Mouse (Mus musculus) lung, adult 2 months (tissue): ENCODE results near the gene Sergef. TPM values are rescaled to one million over a fixed set of nuclear protein-coding genes. Genes with fewer than 3 reads are reported as not detected.
A peak's percentile ranks its signal among the peaks of the same experiment; 100 is the strongest.
"Not testable (repeated sequence)": the region's sequence is repeated elsewhere in the genome, so short reads cannot be mapped to it uniquely, and the experiment has no call there.

Experiments
- DNase-seq: peaks from one replicate; pipeline ENCODE4 v3.0.0; 2022
- H3K4me1 ChIP-seq: fragments of 200-500 bp; 2 replicates; pipeline ENCODE4 v1.6.1; 2011; ENCODE audit warnings: low read length; ENCODE audit not compliant: control insufficient read depth, insufficient read depth
- H3K4me3 ChIP-seq: fragments of 200-500 bp; replicated peaks from 2 replicates; pipeline ENCODE3; 2011; ENCODE audit warnings: low read depth, mild to moderate bottlenecking, control low read depth, low read length; ENCODE audit errors: extremely low read depth
- CTCF ChIP-seq: fragments of 200-500 bp; IDR thresholded peaks from 2 replicates; pipeline ENCODE4 v1.5.1; 2011; ENCODE audit warnings: mild to moderate bottlenecking, low read length, control low read depth; ENCODE audit not compliant: insufficient read depth
- POLR2A ChIP-seq: fragments of 200-500 bp; IDR thresholded peaks from 2 replicates; pipeline ENCODE4 v1.6.1; 2011; ENCODE audit warnings: low read depth, mild to moderate bottlenecking, control low read depth, low read length, borderline replicate concordance; ENCODE audit errors: extremely low read depth
- WGBS: fragments of 180-500 bp; shearing (Covaris S2); methylation state at CpG from one replicate; pipeline ENCODE4 v1.1.7; 2018; 5-methylcytosine and 5-hydroxymethylcytosine counted together
- polyA plus RNA-seq: library from polyadenylated mRNA; depleted of rRNA; stranded (reverse); fragments of >200 nt; gene quantifications from 2 replicates; pipeline ENCODE4 v1.2.3, GENCODE M21; 2012; rRNA removed

Gene Sergef
- 7.2 and 9.5 TPM in 2 replicates for polyA plus RNA-seq

DNA sequence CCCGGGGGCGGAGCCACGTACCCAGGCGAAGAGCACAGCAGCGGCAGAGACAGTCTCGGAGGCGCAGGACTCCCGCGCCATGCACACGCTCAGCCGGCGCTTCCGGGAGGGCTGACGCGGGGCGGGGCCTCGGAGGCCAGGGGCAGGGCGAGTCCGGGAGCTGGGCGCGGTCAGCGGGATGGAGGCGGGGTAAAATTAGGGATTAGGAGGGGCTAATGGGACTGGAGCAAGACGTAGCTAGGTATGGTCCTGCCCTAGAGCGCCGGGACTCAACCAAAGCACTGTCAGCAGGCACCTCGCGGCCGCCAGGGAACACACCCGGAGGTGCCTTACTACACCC, at the start of gene Sergef:
Gene Sergef (minus strand): TSS at position 116 of the 340 bp plus-strand sequence.
- DNase-seq, result peak; percentile 91
- WGBS, result under 1% methylated on average over 30 of the region's 30 CpGs
- Histone ChIP-seq H3K4me1 (peaks cover 6% of the 10 kb centered on the region), H3K4me3 (peak within 1 kb of the TSS; percentile 62)
- TF ChIP-seq POLR2A (peak; percentile 55; the same call in 1 of the 2 replicates), CTCF (no peak)

DNA sequence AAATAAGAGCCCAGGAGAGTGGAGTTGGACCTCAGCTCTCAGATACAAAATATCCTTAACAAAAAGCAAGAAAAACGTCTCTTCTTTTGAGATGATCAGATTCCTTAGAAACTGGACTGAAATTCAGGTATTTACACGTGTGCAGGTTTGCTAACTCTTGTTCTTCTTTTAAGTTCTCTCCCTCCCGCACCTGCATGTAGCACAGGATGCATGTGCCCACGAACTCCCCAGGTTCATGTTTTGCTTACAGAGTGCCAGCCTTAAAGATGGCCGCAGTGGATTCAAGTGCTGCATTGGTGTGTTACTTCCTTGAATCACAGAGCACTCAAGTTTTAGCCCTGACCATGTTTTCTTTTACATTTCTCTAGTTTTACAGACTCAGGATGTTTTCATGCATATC, 47.2 kb upstream of the Sergef start:
- 81% methylated on average over 5 of the region's 5 CpGs for WGBS
- Histone ChIP-seq H3K4me1 (no peaks in the 10 kb centered on the region), H3K4me3 (no peak overlapping the region)
- TF ChIP-seq CTCF, result no peak
- no peak for DNase-seq

DNA sequence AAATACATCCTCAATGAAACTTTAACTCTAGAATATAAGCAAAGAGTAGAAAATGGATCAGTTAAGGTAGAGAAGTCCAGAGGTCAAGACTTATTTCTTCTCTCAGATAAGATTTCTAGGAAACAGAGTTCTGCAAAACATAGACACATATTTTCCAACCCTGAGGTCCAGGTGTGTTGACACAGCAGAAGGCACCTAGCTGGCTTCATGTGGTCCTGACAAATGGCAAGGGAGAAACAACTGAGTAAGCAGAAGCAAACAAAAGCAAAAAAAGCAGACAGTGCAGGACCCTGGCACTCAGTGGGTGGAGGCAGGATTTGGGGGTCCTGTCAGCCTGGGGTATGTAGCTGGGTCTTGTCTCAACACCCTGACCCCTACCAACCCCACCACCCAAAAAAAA, 41.1 kb upstream of the Sergef start:
- H3K4me3 ChIP-seq, result no peak overlapping the region
- no peak for DNase-seq
- TF ChIP-seq POLR2A, result no peak
- no peak for TF ChIP-seq CTCF
- no peaks in the 10 kb centered on the region for H3K4me1 ChIP-seq

DNA sequence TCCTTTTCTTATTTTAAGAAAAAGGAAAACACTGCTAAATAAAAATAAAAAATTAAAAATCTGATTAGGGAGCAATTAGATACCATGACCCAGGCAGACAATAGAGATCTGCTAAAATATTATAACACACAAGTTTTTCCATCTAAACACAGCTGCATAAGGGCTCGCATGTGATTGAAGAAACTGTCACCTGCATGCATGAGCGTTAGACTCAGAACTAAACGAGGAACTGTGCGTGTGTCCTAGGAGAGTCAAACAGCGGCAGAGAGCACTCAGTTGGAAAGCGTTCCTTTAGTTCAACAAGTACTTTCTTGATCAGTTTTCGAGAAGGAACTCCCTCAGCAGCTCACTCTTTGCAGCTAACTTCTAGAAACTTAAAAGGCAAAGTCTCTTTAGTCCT, 39.4 kb upstream of the Sergef start:
- WGBS, result 75% methylated on average over 7 of the region's 7 CpGs
- not testable (repeated sequence) for H3K4me3 ChIP-seq, H3K4me1 ChIP-seq, DNase-seq

DNA sequence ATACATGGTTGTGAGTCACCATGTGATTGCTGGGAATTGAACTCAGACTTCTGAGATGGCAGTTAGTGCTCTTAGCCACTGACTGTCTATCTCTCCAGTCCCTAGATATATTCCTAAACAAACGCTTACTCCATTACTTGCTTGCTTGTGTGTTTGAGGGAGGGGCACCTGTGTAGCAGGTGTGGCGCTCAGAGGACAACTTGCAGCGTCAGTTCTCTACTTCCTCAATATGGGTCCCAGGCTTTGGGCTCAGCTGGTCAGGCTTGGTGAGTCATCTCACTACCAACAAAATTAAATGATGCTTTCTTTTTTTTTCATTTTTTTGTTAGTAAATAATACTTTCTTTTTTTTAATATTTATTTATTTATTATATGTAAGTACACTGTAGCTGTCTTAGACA, 38.8 kb upstream of the Sergef start:
- H3K4me1 ChIP-seq, result no peaks in the 10 kb centered on the region
- no peak for DNase-seq
- WGBS, result 72% methylated on average over 3 of the region's 3 CpGs
- no peak overlapping the region for H3K4me3 ChIP-seq
- TF ChIP-seq CTCF (no peak), POLR2A (no peak)

DNA sequence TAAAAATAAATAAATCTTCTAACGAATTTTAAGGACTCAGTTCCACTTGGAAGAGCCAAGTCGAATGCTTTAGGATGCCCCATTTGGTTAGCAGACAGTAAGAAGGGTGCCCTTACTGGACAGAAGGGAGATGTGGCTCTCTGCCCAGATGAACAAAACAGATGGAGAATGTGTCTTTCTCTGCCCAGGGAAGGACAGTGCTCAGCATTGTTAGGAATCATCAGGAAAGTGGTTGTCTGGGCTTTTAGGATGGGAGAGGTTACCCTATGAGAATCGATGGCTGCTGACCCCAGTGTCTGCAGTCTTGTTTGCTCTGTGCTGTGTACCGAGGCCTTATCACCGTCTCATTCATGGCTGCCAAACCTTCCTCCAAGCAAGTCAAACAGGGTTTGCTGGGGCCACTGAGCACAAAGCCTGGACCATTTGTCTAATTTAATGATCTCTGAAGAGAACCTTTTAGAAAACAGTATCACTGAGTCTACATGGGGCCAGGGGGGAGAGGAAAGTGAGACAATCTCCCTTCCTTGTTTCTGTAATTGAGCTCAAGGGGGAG, 37.3 kb upstream of the Sergef start:
- Histone ChIP-seq H3K4me1 (no peaks in the 10 kb centered on the region), H3K4me3 (no peak overlapping the region)
- WGBS, result 47% methylated on average over 5 of the region's 5 CpGs
- no peak for DNase-seq
- TF ChIP-seq POLR2A (no peak), CTCF (no peak)

DNA sequence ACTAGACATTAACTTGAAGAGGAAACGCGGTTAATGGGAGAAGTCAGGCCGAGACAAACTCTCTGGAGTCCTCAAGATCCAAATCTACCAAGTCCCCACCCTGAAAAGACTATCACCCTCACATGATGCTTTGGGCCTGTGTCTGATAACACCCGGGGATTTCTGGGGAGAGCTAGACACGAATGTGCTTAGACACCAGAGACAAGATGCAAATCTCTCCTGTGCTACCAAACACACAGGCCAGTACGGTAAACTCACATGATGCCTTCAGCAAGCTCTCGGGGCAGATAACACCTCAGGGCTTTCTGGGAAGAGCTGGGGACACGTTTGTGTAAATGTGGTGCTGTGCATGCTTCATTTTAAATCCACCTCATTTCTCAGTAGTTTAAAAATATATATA, 36.3 kb upstream of the Sergef start:
- no peak for DNase-seq
- Histone ChIP-seq H3K4me1 (no peaks in the 10 kb centered on the region), H3K4me3 (no peak overlapping the region)
- TF ChIP-seq CTCF (no peak), POLR2A (no peak)
- WGBS, result 84% methylated on average over 8 of the region's 8 CpGs

DNA sequence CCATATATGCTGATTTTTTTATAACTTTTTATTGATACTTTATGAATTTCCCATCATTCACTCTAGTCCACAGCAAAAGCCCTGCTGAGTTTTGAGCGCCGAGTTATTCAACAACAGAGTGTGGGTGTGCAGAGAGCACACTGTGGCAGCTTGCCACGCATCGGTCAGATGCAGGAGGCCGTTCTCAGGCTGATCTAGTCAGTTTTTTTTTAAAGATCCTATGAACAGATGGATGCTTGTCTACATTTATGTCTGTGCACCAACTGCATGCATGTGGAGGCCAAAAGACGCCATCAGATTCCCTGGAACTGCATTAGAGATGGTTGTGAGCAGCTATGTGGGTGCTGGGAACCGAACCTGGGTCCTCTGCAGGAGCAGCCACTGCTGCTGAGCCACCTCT, 35.5 kb upstream of the Sergef start:
- no peak for TF ChIP-seq POLR2A
- no peak for TF ChIP-seq CTCF
- WGBS, result 90% methylated on average over 7 of the region's 7 CpGs
- Histone ChIP-seq H3K4me3 (no peak overlapping the region), H3K4me1 (no peaks in the 10 kb centered on the region)
- no peak for DNase-seq

DNA sequence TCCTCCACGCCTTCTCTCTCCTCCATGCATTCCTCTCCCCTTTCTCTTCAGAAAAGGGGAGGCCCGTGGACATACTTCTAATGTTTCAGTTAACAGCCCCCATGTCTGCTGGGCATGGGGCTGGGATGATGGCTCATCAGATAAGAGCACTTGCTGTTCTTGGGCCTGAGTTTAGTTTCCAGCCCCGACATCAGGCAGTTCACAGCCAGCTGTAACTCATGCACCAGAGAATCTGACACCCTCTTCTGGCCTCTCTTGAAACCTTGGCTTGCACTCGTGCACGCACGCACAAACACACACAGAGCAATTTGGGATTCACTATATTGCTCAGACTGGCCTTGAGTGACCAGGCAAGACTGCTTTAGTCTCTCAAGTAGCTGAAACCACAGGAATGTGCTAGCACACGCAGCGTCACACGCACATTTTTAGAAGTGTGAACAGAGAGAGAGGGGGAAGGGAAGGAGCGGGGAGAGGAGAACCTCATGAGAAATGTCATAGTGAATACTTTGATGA, 32.6 kb upstream of the Sergef start, which contains the start of gene Tph1:
Gene Tph1 (minus strand): TSS at position 378 of the 513 bp plus-strand sequence.
- Histone ChIP-seq H3K4me1 (no peaks in the 10 kb centered on the region), H3K4me3 (no peak within 1 kb of the TSS)
- no peak for TF ChIP-seq POLR2A
- TF ChIP-seq CTCF, result no peak
- WGBS, result 30% methylated on average over 10 of the region's 10 CpGs
- no peak for DNase-seq

DNA sequence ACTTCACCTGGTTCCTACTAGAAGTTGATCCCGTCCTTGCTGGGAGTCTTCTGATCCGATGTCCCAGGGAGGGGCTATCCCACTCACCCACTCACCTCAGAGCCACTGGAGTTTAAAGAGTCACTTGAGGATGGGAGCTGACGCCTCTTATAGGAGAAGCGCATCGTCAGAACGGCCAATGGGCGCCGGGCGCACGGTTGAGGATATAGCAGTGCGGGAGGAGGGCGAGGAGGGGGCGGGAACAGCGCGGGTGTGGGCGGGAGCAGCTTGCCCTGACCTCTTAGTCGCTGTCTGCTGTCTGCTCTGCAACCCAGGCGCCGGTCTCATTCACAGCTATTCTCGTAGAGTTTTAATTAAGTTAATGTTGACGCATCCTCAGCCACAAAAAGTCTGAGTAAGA, 27.6 kb upstream of the Sergef start:
- TF ChIP-seq CTCF (no peak), POLR2A (no peak)
- 2% methylated on average over 21 of the region's 21 CpGs for WGBS
- Histone ChIP-seq H3K4me3 (no peak overlapping the region), H3K4me1 (no peaks in the 10 kb centered on the region)
- DNase-seq, result no peak
